Mouse (Mus musculus) central nervous system, embryonic 11.5 days (tissue): ENCODE results near the gene Fcgr1. TPM values are rescaled to one million over a fixed set of nuclear protein-coding genes. Genes with fewer than 3 reads are reported as not detected.

Source experiments
- polyA plus RNA-seq: library from polyadenylated mRNA; depleted of rRNA; stranded (reverse); fragments of >200 nt; gene quantifications from 2 replicates; pipeline ENCODE4 v1.2.3, GENCODE M21; 2012; rRNA removed

The Fcgr1 gene
- 1.9 and 2.0 TPM in 2 replicates for polyA plus RNA-seq

DNA sequence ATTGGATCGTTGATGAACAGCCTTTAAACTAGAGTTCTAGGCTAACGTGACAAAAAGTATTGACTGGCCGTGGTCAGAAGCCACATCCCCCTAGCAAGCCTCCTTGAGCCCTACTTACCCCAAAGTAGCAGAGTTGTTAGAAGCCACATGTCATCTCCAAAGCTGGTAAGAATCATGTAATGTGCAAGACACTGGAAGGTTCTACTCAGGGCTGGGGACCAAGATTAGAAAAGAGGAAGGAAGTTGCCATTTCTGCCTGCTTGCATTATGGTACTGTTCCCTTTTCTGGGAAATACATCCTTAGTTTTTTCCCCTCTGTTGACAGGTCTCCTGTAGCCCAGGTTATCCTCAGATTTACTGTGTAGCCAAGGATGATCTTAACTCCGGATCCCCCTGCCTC lies at the start of gene Fcgr1:
Fcgr1 (minus strand) TSS at position 183 of the 400 bp plus-strand sequence.

DNA sequence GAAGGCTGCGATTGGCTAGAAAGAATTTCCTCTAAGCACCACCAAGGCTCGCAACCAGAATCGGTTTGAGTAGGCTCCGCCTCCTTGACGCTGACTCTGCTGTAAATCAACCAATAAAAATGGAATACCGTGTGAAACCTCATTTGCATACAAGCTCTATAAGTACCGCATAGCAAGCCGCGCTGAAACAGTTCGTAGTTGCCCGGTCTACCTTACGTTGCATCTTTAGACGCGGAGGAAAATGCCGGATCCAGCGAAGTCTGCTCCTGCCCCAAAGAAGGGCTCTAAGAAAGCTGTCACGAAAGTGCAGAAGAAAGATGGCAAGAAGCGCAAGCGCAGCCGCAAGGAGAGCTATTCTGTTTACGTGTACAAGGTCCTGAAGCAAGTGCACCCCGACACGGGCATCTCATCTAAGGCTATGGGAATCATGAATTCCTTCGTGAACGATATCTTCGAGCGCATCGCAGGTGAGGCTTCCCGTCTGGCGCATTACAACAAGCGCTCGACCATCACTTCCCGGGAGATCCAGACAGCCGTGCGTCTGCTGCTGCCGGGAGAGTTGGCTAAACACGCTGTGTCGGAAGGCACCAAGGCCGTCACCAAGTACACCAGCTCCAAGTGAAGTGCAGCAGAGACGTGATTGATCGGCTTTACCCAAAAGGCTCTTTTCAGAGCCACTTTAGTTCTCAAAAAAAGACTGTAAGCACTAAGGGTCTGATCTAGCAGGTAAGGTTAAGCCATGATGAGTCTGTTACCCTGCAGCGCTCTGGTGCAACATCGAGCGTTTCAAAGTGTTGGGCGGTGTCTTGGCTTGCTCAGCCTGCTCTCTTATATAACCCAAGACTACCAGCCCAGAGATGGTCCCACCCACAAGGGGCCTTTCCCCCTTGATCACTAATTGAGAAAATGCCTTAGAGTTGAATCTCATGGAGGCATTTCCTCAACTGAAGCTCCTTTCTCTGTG lies 24.0 kb downstream of the Fcgr1 start, which contains the start of gene Hist2h2bb:
Hist2h2bb (plus strand) TSS at position 242 of the 964 bp plus-strand sequence.

DNA sequence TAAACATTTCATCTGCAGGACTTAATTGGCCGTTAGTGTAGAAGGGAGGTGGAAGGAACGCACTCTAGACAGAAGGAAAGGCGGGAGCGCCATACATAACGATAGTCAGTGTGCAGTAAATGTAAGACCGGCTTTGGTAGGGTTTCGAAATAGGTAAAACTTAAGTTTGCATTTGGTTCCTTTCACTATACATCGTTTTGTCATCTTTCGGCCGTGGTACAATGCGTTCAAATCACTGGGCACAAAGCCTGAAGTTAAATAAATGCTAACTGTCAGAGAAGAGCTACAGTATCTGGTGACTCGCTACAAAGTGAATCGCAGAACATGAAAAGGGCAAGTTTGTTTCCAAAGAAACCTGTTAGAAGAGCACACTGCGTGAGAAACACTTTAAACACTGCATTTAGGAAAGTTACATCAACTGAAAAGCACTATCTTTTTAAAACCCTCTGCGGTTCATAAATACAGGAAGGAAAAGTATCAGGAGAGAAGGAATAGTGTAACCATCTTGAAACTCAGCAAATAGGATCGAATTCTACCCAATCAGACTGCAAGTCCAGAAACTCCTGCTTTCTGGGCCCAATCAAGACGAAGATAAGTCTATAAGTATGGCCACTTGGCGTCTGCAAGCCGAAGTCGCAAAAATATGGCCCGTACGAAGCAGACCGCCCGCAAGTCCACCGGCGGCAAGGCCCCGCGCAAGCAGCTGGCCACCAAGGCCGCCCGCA lies 25.6 kb downstream of the Fcgr1 start, which contains the start of gene Hist2h3b:
Hist2h3b (plus strand) TSS at position 604 of the 725 bp plus-strand sequence.

DNA sequence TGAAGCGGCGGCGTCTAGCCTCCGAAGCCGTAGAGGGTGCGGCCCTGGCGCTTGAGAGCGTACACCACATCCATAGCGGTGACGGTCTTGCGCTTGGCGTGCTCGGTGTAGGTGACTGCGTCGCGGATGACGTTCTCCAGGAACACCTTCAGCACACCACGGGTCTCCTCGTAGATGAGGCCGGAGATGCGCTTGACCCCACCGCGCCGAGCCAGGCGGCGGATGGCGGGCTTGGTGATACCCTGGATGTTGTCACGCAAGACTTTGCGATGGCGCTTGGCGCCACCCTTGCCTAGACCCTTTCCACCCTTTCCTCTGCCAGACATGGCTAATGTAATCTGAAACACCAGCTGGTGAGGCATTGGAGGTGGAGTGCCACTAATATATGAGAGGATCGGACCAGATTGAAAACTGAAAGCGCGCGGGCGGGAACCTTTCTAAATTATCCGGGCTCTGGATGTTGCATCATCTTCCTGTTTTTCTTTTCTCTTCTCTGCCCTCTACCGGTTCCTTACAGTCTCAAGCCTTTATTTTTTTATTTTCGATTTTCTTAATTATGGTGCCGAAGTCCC lies 30.7 kb downstream of the Fcgr1 start, which contains the start of gene Hist2h4:
Hist2h4 (minus strand) TSS at position 333 of the 572 bp plus-strand sequence.

DNA sequence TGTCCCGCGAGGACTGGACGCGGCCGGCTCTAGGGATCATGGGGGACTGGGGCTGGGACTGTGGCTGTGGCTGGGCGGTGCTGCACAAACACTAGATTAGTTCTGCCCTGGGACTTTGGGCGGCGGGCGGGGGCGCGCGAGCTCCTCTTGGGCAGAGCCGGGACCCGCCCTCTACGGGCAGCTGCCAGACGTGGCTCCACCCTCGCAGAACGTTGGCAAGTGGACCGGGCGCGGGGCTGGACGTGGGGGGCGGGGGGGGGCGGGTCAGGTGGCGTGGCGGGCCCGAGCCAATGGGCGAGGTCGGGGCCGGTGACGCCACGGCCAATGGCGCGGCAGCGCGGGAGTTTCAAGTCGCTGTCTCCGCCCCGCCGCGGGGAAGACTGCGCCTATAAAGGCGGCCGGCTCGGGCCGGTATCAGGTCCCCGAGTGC lies 47.3 kb downstream of the Fcgr1 start, which contains the start of gene Hist2h3c1:
Hist2h3c1 (plus strand) TSS at position 259 of the 430 bp plus-strand sequence.

DNA sequence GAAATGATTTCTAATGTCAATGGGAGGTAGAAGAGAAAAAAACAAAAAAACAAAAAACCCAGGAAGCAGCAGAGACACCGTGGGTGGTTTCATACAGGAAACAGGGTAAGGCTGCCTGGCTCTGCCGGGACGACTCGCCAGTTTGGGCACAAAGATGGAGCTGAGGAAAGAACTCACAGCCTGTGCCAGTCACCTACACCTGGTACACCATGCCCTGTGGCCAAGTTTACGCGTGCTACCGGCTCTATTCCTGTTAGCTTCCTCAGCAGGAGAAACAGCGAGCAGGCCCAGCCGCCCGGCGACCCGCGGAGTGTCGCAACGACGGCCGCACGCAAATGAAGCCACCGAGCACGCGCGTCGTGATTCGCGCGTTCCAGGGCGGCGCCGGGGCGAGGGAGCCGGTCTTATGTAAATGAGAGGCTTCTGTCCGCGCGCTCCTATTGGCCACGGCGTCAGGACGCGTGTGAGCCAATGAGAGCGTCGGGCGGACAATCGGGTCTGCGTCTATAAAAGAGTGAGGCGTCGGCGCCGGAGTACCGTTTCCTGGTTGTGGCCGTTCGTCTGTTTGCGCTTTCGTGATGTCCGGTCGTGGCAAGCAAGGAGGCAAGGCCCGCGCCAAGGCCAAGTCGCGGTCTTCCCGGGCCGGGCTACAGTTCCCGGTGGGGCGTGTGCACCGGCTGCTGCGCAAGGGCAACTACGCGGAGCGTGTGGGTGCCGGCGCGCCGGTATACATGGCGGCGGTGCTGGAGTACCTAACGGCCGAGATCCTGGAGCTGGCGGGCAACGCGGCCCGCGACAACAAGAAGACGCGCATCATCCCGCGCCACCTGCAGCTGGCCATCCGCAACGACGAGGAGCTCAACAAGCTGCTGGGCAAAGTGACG lies 48.5 kb downstream of the Fcgr1 start, which contains the start of gene Hist2h2aa1:
Hist2h2aa1 (plus strand) TSS at position 495 of the 884 bp plus-strand sequence.

DNA sequence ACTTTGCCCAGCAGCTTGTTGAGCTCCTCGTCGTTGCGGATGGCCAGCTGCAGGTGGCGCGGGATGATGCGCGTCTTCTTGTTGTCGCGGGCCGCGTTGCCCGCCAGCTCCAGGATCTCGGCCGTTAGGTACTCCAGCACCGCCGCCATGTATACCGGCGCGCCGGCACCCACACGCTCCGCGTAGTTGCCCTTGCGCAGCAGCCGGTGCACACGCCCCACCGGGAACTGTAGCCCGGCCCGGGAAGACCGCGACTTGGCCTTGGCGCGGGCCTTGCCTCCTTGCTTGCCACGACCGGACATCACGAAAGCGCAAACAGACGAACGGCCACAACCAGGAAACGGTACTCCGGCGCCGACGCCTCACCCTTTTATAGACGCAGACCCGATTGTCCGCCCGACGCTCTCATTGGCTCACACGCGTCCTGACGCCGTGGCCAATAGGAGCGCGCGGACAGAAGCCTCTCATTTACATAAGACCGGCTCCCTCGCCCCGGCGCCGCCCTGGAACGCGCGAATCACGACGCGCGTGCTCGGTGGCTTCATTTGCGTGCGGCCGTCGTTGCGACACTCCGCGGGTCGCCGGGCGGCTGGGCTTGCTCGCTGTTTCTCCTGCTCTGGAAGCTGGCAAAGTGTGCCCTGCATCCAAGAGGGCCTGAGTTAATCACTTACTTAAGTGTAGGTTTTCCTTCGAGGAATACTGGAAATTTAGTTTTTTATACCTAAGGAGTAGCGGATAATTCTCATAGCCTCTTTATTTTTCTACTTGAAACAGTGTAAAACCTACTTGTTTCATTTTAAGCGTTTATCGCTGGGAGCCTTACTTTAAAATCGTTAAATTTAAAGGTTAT lies 53.6 kb downstream of the Fcgr1 start, which contains the start of gene Hist2h2aa2:
Hist2h2aa2 (minus strand) TSS at position 328 of the 850 bp plus-strand sequence.

DNA sequence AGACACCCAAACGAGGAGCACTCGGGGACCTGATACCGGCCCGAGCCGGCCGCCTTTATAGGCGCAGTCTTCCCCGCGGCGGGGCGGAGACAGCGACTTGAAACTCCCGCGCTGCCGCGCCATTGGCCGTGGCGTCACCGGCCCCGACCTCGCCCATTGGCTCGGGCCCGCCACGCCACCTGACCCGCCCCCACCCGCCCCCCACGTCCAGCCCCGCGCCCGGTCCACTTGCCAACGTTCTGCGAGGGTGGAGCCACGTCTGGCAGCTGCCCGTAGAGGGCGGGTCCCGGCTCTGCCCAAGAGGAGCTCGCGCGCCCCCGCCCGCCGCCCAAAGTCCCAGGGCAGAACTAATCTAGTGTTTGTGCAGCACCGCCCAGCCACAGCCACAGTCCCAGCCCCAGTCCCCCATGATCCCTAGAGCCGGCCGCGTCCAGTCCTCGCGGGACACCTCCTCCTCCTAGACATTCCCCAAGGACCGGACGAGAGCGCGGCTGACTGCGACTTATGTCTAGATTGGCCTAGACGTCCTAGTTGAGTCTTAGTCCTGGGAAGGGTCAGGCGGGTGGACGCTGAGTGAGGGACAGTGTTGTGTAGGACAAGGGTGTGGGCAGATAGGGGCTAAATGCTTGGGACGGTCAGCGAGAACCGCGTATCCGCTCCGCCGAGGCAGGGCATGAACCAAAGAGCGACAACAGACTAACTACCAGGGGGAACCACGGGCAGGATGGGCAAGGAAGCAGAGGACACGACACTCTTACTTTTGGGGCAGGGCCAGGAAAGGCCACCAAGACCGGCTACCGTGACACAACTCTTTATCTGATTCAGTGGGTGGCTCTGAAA lies 54.6 kb downstream of the Fcgr1 start, which contains the start of gene Hist2h3c2:
Hist2h3c2 (minus strand) TSS at position 174 of the 840 bp plus-strand sequence.

Other genes starting within 250 kb of the Fcgr1 start
- 18.4 and 30.4 TPM in 2 replicates for gene Vps45, start 235.5 kb downstream of the Fcgr1 start, polyA plus RNA-seq
- 14.9 and 18.9 TPM in 2 replicates for gene Otud7b, start 189.4 kb downstream of the Fcgr1 start, polyA plus RNA-seq
- 7.7 and 18.9 TPM in 2 replicates for gene Mtmr11, start 132.0 kb downstream of the Fcgr1 start, polyA plus RNA-seq
- gene Sf3b4, start 121.6 kb downstream of the Fcgr1 start, polyA plus RNA-seq, result 70.9 and 110 TPM in 2 replicates
- 19.2 and 20.4 TPM in 2 replicates for gene Sv2a, start 112.8 kb downstream of the Fcgr1 start, polyA plus RNA-seq
- 54.1 and 66.8 TPM in 2 replicates for gene Bola1, start 74.3 kb downstream of the Fcgr1 start, polyA plus RNA-seq
- gene Hist2h2ab, start 74.1 kb downstream of the Fcgr1 start, polyA plus RNA-seq, result 2.2 and 20.1 TPM in 2 replicates
- 12.5 and 13.4 TPM in 2 replicates for gene Hist2h2ac, start 73.1 kb downstream of the Fcgr1 start, polyA plus RNA-seq
- 11.2 and 12.1 TPM in 2 replicates for gene Hist2h2be, start 72.8 kb downstream of the Fcgr1 start, polyA plus RNA-seq
- 46.9 and 104 TPM in 2 replicates for gene Hist2h3c2, start 54.8 kb downstream of the Fcgr1 start, polyA plus RNA-seq
- 4.9 and 34.3 TPM in 2 replicates for gene Hist2h2aa2, start 53.7 kb downstream of the Fcgr1 start, polyA plus RNA-seq
- 15.4 and 49.6 TPM in 2 replicates for gene Hist2h2aa1, start 48.5 kb downstream of the Fcgr1 start, polyA plus RNA-seq
- not detected in 2 replicates for gene Hist2h3c1, start 47.3 kb downstream of the Fcgr1 start, polyA plus RNA-seq
- gene Hist2h4, start 30.7 kb downstream of the Fcgr1 start, polyA plus RNA-seq, result 9.1 and 16.1 TPM in 2 replicates
- gene Hist2h3b, start 25.3 kb downstream of the Fcgr1 start, polyA plus RNA-seq, result 87.7 and 152 TPM in 2 replicates
- gene Hist2h2bb, start 24.2 kb downstream of the Fcgr1 start, polyA plus RNA-seq, result 15.3 and 21.5 TPM in 2 replicates
- 0.15 TPM in 1 of 2 replicates, not detected in the other for gene BC107364, start 158.3 kb upstream of the Fcgr1 start, polyA plus RNA-seq
- gene Hfe2, start 231.2 kb upstream of the Fcgr1 start, polyA plus RNA-seq, result 0.40 and 3.0 TPM in 2 replicates